Mouse (Mus musculus) cortical plate, adult 2 months (tissue): ENCODE measurements around the gene Mat2a.
A peak's percentile ranks its signal among the peaks of the same experiment; 100 is the strongest.

Experiments used
- CTCF ChIP-seq: fragments of 200-500 bp; IDR thresholded peaks from 2 replicates; pipeline ENCODE4 v1.5.1; 2011; ENCODE audit warnings: mild to moderate bottlenecking, control low read depth, low read length; ENCODE audit not compliant: insufficient read depth; ENCODE audit errors: extremely low read depth
- POLR2A ChIP-seq: fragments of 200-500 bp; IDR thresholded peaks from 2 replicates; pipeline ENCODE4 v1.6.1; 2011; ENCODE audit warnings: mild to moderate bottlenecking, low read length, control low read depth; ENCODE audit not compliant: insufficient read depth; ENCODE audit errors: extremely low read depth

DNA sequence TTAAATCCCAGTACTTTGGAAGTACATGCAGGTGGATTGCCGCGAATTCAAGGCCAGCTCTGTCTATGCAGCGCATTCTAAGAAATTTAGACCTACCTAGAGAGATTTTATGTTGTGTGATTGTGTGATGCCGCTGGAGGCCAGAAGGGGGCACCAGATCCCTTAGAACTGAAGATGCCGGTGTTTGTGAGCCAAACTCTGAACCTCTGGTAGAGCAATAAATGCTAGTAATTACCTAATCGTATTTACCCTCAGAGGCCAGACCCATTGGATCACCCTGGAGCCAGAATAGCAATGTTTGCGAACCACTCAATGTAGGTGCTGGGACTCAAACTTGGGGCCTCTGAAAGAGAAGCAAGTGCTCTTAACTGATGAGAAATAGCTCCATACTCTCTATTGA lies 37.5 kb downstream of the Mat2a start:
- TF ChIP-seq CTCF (peak; percentile 74), POLR2A (no peak)
